Mouse (Mus musculus) right cerebral cortex, postnatal 36 days (tissue): Measurements from ENCODE around the gene Pxt1.

ENCODE experiments used
- DNase-seq, 2 experiments: peaks; one replicate each; pipeline ENCODE4 v3.0.0; 2022; ENCODE audit warnings: low spot score in 2 of 2, mixed read lengths in 1 of 2

Pxt1 gene

DNA sequence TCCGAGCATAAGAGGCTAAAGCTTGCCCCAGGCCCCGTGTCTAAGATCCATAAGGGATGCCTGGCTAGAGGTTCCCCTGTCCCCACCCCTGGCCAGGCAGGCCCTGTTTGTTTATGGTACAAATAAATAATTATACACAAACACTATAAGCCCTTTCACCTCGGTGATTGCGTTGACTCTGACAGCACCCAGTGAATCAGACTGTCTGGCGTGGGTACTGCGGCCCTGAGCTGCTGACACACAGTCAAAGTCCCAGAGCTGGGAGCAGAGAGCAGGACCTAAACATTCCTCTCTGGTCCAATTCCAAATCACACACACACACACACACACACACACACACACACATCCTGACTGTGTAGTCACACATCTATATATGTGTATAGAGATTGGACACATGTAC is 29.7 kb downstream of the Pxt1 start:
- DNase-seq = no peak

- DNase-seq = no peak
These were observed 30.4 kb downstream of the Pxt1 start for GRCm38 (mm10) chr17:28913200-28913599.

DNA sequence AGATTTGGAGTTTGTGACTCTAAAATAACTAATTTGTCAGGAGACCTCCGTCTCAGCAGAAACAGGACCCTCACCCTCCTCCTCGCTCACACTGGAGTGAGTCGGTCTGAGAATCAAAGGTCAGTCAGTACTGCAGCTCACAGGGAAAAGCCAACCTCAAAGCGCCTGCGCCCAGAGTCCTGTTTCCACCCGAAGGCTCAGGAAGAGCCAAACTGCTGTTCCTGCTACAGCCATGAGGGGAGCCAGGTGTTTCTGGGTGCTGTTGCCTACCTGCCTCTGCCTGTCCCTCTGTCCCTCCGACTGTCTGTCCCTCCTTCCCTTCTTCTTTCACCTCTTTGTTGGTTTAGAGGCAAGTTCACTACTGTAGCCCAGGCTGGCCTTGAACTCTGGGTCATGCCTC is 33.5 kb downstream of the Pxt1 start:
- no peak for DNase-seq

DNA sequence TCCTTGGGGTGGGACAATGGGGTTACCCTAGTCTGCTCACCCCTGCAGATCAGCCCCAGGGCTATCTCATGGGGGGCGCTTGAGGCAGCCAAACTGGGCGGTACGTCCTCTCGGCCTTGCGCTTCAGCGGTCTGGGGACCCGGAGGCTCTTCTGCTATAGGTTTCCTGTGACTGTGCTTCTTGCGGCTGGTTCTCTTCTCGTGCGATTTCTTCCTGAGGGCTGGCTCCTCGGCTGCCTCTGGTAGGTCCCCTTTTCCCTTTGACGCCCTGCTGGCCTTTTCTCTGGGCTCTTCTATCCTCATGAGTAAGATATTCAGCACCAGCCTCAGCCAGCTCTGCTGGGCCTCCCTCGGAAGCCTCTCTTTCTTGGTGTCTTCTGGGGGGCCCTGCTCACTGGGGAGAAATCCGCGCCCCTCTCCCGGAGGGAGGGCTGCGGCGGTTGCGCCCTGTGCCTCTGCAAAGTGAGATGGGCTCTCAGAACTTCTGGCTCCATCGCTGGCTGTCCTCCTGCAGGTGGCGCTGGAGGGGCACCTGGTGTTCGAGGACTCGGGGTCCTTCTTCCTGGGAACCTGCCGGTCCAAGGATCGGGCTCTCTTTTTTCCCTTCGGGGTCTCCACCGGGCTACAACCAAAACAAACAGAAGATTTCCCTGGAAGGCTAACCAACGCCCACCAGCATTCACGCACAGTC is 34.2 kb downstream of the Pxt1 start:
- DNase-seq = peak in 1 of 2 experiments; percentile 18

DNA sequence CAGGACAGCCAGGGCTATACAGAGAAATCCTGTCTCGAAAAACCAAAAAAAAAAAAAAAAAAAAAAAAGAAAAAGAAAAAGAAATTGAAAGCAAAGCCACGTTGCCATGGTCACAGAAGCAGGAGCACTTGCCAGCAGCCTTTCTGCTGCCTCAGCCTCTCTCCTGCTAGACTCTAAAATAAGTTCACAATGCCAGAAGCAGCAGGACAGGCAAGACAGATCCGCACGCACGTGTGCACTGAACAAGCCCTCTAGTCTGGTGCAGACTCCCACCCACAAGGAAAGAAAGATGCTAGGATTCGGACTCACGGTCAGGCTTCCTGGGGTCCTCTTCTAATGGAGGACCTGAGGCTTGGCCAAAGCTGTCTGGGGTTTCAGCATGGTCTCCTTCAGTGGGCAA is 35.7 kb downstream of the Pxt1 start:
- peak; percentile 67 to 81 for DNase-seq

DNA sequence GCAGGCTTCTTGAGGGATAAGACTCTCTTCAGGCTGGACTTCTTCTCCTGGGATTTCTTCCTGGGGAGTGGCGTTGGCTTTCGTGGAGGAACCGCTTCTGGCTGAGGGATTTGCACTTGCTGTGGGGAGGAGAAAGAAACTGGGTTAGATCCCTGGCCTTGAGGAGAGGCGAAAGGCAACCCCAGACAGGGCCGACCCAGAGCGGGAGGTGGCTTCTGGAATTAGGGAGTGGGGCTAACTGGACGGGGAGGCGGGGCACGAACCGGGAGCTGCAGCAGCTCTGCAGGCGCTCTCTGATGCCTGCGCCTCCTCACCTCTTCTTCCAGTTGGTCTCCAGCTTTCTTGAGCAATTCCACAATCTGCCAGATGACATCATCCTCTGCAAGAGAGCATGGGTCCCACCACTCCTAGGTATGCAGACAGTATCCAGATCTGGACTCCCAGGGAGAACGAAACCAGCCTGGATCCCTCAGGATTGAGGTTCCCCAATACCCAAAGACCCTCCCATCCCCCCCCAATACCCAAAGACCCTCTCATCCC is 38.2 kb downstream of the Pxt1 start:
- no peak for DNase-seq

- DNase-seq = peak; percentile 57 to 73
These were observed 38.9 kb downstream of the Pxt1 start for GRCm38 (mm10) chr17:28904546-28905376.

GRCm38 (mm10) chr17:28901559-28901958 is 42.1 kb downstream of the Pxt1 start:
- no peak for DNase-seq

DNA sequence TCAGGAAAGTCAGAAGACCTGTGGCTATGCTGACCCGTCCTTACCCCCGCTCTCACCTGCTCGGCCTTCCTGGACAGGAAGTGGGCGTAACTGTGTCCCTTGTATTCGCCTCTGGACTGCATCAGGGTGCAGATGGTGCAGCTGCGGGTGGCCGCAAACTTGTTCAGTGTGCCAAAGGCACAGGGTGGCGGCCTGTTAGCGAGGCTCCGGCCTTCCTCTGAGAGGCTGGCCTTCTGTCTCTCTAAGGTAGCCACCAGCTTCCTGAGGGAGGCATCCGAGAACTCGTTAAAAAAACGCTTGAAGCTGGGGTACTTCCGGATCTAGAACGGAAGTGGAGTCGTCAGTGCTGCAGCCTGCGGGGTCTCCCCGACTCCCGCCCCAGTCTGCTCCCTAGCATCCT is 44.2 kb downstream of the Pxt1 start:
- no peak for DNase-seq

DNA sequence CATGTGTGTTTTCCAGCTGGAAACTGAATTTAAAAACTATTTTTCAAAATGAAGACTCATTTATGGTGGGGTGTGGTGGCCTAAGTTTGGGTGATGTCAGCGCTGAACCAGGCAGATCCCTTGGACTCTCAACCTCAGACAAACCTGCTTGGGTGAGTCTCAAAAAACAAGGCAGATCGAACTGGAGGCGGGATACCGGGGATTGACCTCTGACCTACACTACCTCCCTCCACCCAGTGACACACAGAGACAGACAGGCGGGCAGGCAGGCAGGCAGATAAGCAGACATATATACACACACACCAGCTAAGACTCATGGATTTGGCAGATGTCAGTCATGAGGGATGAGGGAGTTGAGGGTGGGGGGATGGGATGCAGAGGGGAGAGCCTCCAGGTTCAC is 45.4 kb downstream of the Pxt1 start:
- no peak for DNase-seq

DNA sequence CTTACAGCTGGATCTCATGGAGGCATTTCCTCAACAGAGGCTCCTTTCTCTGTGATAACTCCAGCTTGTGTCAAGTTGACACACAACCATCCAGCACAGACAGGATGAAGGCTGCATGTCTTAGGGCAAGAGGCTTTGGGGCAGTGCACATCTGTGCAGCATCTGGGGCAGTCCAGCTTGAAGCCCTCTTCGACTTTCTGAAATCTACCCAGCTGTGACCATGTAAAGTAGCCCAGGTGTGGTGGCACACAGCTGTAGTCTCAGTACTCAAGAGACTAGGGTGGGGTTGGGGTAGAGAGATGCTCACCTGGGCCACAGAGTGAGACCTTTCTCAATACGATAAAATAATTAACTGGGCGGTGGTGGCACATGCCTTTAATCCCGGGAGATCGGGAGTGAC is 45.8 kb downstream of the Pxt1 start:
- no peak for DNase-seq

DNA sequence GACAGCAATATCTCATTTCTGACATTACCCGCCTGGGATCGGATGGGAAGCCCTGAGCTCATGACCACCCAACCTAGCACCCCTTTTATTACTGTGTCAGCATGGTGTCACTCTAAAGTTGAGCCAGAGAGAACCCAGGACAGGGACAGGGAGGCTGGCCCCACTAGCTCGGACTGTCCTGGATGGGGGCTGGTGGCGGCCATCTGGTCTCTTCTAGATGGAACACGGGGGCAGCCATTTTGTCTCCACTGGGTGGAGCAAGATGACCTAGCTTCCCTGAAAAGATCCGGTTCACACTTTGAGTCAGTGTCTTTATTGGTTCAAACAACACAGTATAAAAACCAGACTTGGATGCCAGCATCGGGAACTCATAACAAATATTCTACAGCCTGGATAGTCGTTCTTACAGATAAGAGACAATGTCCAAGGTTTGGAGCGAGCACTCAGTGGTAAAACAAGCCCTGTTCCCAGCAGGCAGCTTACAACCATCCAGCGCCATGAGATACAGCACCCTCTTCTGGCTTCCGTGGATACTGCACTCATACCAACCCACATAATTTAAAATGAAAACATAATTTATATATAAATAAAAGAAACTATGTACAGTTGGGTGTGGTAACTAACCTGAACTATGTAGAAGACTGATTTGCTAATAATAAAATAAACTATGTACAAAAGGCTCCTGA is 47.4 kb downstream of the Pxt1 start:
- DNase-seq = no peak

- no peak for DNase-seq
These were observed 48.3 kb downstream of the Pxt1 start for GRCm38 (mm10) chr17:28895217-28895875.

GRCm38 (mm10) chr17:28894050-28894767 is 49.4 kb downstream of the Pxt1 start:
- no peak for DNase-seq

DNA sequence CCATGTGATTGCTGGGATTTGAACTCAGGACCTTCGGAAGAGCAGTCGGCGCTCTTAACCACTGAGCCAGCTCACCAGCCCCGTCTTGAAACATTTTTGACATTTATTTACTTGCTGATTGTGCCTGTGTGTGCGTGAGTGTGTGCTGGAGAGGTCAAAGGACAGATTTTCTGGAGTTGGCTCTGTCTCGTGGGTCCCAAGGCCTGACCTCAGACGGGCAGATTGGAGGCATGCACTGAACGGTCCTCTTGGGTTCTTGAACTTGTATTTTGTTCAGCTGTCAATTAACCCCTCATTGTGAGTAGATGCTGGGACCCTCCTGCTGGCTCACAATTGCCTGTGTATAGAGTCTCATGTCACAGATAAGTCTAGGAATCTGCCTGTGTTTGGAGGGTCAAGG is 57.4 kb downstream of the Pxt1 start:
- DNase-seq = no peak

DNA sequence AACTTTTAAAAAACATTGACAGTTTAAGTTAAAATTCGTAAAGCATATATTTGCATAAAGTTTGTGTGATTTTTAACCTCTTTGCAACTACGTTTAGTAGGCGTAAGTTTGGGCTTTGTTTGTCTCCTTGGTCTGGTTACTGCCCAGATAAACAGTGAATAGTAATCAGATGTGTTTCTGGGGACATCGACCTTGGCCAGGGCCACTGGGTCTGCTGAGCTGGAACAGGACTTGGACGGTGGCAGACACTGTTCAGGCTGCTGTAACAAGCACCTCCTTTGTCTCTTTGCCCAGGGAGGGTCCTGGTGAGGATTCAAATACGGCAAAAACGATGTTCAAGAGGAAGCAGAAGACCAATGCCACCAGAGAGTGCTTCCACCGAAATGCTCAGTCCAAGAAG is 58.4 kb downstream of the Pxt1 start:
- DNase-seq = no peak
